Mouse (Mus musculus) kidney, adult 2 months (tissue): Measurements from ENCODE around the gene Gm11099.

ENCODE experiments used
- CTCF ChIP-seq: fragments of 200-500 bp; conservative IDR thresholded peaks from 2 replicates; pipeline ENCODE4 v1.5.1; 2011; ENCODE audit warnings: low read depth, mild to moderate bottlenecking, control low read depth, low read length, moderate library complexity, mixed read lengths; ENCODE audit not compliant: insufficient read depth, insufficient read length
- POLR2A ChIP-seq: fragments of 200-500 bp; IDR thresholded peaks from one replicate; pipeline ENCODE4 v1.6.1; 2011; ENCODE audit warnings: low read depth, low read length, control low read depth

- TF ChIP-seq CTCF (no peak), POLR2A (no peak)
Observed at GRCm38 (mm10) chr2:58842443-58842842, 16.8 kb upstream of the Gm11099 start.
